Mouse (Mus musculus) right cerebral cortex, adult 18-20 months (tissue): ENCODE measurements around the gene Zfp652.

ENCODE experiments used
- DNase-seq: peaks from one replicate; pipeline ENCODE4 v3.0.0; 2022; ENCODE audit warnings: mixed read lengths

Zfp652 gene

GRCm38 (mm10) chr11:95833006-95833570 lies 120.6 kb downstream of the Zfp652 start:
- no peak for DNase-seq

GRCm38 (mm10) chr11:95833631-95834142 lies 121.2 kb downstream of the Zfp652 start:
- DNase-seq: no peak

- DNase-seq: no peak
Measured at GRCm38 (mm10) chr11:95834143-95834667, 121.7 kb downstream of the Zfp652 start.

GRCm38 (mm10) chr11:95834742-95835710 lies 122.6 kb downstream of the Zfp652 start:
- no peak for DNase-seq

- DNase-seq: no peak
Measured at GRCm38 (mm10) chr11:95835832-95836231, 123.4 kb downstream of the Zfp652 start.

GRCm38 (mm10) chr11:95836433-95836832 lies 124.0 kb downstream of the Zfp652 start:
- DNase-seq: no peak

- DNase-seq: no peak
Measured at GRCm38 (mm10) chr11:95837059-95837458, 124.6 kb downstream of the Zfp652 start, which contains the start of gene Gngt2. Gngt2 (plus strand) TSS chr11:95837216.

- DNase-seq: no peak
Measured at GRCm38 (mm10) chr11:95838598-95838997, 126.1 kb downstream of the Zfp652 start.

- DNase-seq: no peak
Measured at GRCm38 (mm10) chr11:95838999-95839868, 126.8 kb downstream of the Zfp652 start.

- DNase-seq: no peak
Measured at GRCm38 (mm10) chr11:95840694-95841497, 128.4 kb downstream of the Zfp652 start.

GRCm38 (mm10) chr11:95841498-95841830 lies 129.0 kb downstream of the Zfp652 start:
- DNase-seq: no peak

- DNase-seq: no peak
Measured at GRCm38 (mm10) chr11:95842074-95842681, 129.7 kb downstream of the Zfp652 start, which contains the start of gene Abi3. Abi3 (minus strand) TSS chr11:95842476.

GRCm38 (mm10) chr11:95842953-95843352 lies 130.5 kb downstream of the Zfp652 start:
- DNase-seq: no peak

- no peak for DNase-seq
Measured at GRCm38 (mm10) chr11:95843421-95843950, 131.0 kb downstream of the Zfp652 start.

GRCm38 (mm10) chr11:95844935-95845334 lies 132.5 kb downstream of the Zfp652 start:
- DNase-seq: no peak

- no peak for DNase-seq
Measured at GRCm38 (mm10) chr11:95850898-95851297, 138.4 kb downstream of the Zfp652 start.

- DNase-seq: peak; percentile 34
Measured at GRCm38 (mm10) chr11:95853684-95854083, 141.2 kb downstream of the Zfp652 start.

- DNase-seq: no peak
Measured at GRCm38 (mm10) chr11:95857306-95857705, 144.8 kb downstream of the Zfp652 start.

GRCm38 (mm10) chr11:95857716-95858527 lies 145.4 kb downstream of the Zfp652 start:
- peak; percentile 51 for DNase-seq
